Mouse (Mus musculus) stomach, postnatal 0 days (tissue): ENCODE data around the gene Chd1. TPM values are rescaled to one million over a fixed set of nuclear protein-coding genes. Genes with fewer than 3 reads are reported as not detected.
A peak's percentile ranks its signal among the peaks of the same experiment; 100 is the strongest.
"Not testable (repeated sequence)": the region's sequence is repeated elsewhere in the genome, so short reads cannot be mapped to it uniquely, and the experiment has no call there.

Experiments
- ATAC-seq: fragments of 200-750 bp; cut with Nextera tagmentation; 2 replicates; pipeline ENCODE4 v1.8.0; 2017; ENCODE audit not compliant: low FRiP score, low TSS enrichment
- DNase-seq: peaks from one replicate; pipeline ENCODE4 v3.0.0-alpha.2; 2016; ENCODE audit warnings: low spot score
- H3K27ac ChIP-seq: fragments of 300-500 bp; sonication (generic); replicated peaks from 2 replicates; pipeline ENCODE4 v1.5.1; 2014; ENCODE audit warnings: mild to moderate bottlenecking, control low read depth
- H3K27me3 ChIP-seq: fragments of 300-500 bp; sonication (generic); 2 replicates; pipeline ENCODE4 v1.6.1; 2014; ENCODE audit warnings: low read length; ENCODE audit not compliant: control insufficient read depth, insufficient read depth
- H3K36me3 ChIP-seq: fragments of 300-500 bp; sonication (generic); 2 replicates; pipeline ENCODE4 v1.6.1; 2014; ENCODE audit warnings: low read length, mixed read lengths; ENCODE audit not compliant: control insufficient read depth, insufficient read depth
- H3K4me1 ChIP-seq: fragments of 300-500 bp; sonication (generic); replicated peaks from 2 replicates; pipeline ENCODE4 v1.6.1; 2014; ENCODE audit warnings: antibody characterized with exemption; ENCODE audit not compliant: control insufficient read depth, insufficient read depth
- H3K4me2 ChIP-seq: fragments of 300-500 bp; sonication (generic); replicated peaks from 2 replicates; pipeline ENCODE4 v1.6.1; 2014; ENCODE audit warnings: low read depth, mild to moderate bottlenecking, control low read depth, moderate library complexity
- H3K4me3 ChIP-seq: fragments of 300-500 bp; sonication (generic); 2 replicates; pipeline ENCODE4 v1.5.1; 2014; ENCODE audit warnings: low read depth, low read length, control low read depth
- H3K9ac ChIP-seq: fragments of 300-500 bp; sonication (generic); 2 replicates; pipeline ENCODE4 v1.6.1; 2014; ENCODE audit warnings: mild to moderate bottlenecking, low read length, control low read depth, mixed read lengths
- H3K9me3 ChIP-seq: fragments of 300-500 bp; sonication (generic); 2 replicates; pipeline ENCODE4 v1.6.1; 2016; ENCODE audit warnings: low read length; ENCODE audit not compliant: control insufficient read depth
- CTCF ChIP-seq: IDR thresholded peaks from 2 replicates; pipeline ENCODE4 v1.5.1; 2016; ENCODE audit warnings: antibody characterized with exemption, low read depth, mild to moderate bottlenecking, moderate library complexity
- EP300 ChIP-seq: optimal IDR thresholded peaks from 2 replicates; pipeline ENCODE3; 2016; ENCODE audit warnings: antibody characterized with exemption
- WGBS: fragments of 180-500 bp; shearing (Covaris S2); extraction: QIAGEN DNeasy Blood & Tissue Kit; methylation state at CpG from one replicate; pipeline ENCODE4 v1.1.7; 2014; 5-methylcytosine and 5-hydroxymethylcytosine counted together
- polyA plus RNA-seq: library from polyadenylated mRNA; unstranded; fragments of >200 nt; fragmentation: Nextera tagmentation; extraction: Ambion mirVana; gene quantifications from 2 replicates; pipeline ENCODE4 v1.2.1, GENCODE M21; 2015

The Chd1 gene
- polyA plus RNA-seq, 1 experiment from 2014 or later = 13.4 TPM

DNA sequence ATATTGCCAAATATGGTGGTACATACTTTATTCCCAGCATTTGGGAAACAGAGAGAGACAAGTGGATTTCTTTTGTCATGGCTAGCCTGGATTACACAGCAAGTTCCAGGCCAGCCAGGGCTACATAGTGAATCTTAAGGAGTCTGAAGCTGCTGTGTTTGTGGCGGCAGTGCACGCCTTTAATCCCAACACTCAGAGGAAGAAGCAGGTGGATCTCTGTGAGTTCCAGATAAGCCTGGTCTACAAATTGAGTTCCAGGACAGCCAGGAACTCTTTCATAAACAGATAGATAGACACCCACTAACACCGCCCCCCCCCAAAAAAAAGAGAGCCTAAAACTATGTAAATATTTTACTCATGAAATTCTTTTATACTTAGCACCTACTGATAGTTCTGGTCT is 16.1 kb downstream of the Chd1 start:
- H3K9ac ChIP-seq = no peak overlapping the region
- peaks cover under 1% of the 10 kb centered on the region; the same call in 1 of the 2 replicates for H3K36me3 ChIP-seq
- no peak overlapping the region for H3K4me2 ChIP-seq
- no peak overlapping the region for H3K4me3 ChIP-seq
- TF ChIP-seq EP300 = no peak
- TF ChIP-seq CTCF = no peak
- H3K27me3 ChIP-seq = no peaks in the 10 kb centered on the region
- no peaks in the 10 kb centered on the region for H3K9me3 ChIP-seq
- no peak for ATAC-seq
- WGBS = 90% methylated on average over 3 of the region's 3 CpGs
- no peak overlapping the region for H3K27ac ChIP-seq
- H3K4me1 ChIP-seq = no peaks in the 10 kb centered on the region
- no peak for DNase-seq

DNA sequence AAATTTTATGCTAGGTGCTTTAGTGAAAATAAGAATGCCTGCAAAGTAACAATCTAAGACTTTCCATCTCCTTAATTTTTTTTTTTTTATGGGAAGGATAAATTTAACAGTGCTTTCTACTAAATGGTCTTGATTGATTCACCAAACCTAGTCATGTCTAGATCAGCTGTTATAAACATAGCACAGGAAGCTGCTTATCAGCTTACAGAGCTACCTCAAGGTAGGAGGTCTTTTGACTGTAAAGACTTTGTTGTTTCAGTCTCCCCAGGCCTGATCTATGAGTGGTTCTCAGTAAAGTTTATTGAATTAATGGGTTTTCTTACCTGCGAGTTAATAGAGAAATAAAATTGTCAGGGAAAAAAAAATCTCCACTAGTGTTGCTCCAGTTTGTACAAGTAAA is 18.5 kb downstream of the Chd1 start:
- no peak overlapping the region for H3K4me2 ChIP-seq
- no peaks in the 10 kb centered on the region for H3K4me1 ChIP-seq
- H3K9me3 ChIP-seq = no peaks in the 10 kb centered on the region
- TF ChIP-seq EP300 = no peak
- no peak for TF ChIP-seq CTCF
- H3K27ac ChIP-seq = no peak overlapping the region
- no peak for ATAC-seq
- 50% methylated on average over 1 of the region's 1 CpGs for WGBS
- H3K4me3 ChIP-seq = no peak overlapping the region
- no peaks in the 10 kb centered on the region for H3K27me3 ChIP-seq
- DNase-seq = no peak
- H3K9ac ChIP-seq = no peak overlapping the region
- H3K36me3 ChIP-seq = peaks cover 19% of the 10 kb centered on the region

DNA sequence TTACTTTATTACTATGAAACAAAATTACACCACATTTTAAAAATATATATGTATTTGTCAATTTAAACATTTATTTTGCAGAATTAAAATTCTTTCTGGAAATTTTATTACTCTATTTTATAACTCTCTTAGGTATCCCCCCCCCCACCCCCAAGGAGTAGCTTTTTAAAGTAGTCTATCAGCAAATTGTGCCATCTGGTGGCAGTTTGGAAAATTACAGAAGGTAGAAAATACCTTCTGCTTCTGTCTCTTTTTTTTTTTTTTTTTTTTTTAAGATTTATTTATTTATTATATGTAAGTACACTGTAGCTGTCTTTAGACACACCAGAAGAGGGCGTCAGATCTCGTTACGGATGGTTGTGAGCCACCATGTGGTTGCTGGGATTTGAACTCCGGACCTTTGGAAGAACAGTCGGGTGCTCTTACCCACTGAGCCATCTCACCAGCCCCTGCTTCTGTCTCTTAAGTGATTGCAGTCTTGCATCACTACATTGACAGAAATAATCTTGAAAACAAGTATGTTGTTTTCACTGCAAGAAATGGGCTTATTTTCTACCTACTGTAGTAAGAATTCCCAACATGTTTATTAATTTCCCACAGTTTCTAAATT is 19.2 kb downstream of the Chd1 start:
- H3K9me3 ChIP-seq, H3K4me3 ChIP-seq, DNase-seq, H3K27ac ChIP-seq, H3K4me2 ChIP-seq, H3K9ac ChIP-seq, H3K4me1 ChIP-seq, H3K27me3 ChIP-seq, ATAC-seq: not testable (repeated sequence)
- H3K36me3 ChIP-seq = peaks cover 19% of the 10 kb centered on the region
- 98% methylated on average over 2 of the region's 5 CpGs for WGBS
- peak; percentile 66 for TF ChIP-seq CTCF

DNA sequence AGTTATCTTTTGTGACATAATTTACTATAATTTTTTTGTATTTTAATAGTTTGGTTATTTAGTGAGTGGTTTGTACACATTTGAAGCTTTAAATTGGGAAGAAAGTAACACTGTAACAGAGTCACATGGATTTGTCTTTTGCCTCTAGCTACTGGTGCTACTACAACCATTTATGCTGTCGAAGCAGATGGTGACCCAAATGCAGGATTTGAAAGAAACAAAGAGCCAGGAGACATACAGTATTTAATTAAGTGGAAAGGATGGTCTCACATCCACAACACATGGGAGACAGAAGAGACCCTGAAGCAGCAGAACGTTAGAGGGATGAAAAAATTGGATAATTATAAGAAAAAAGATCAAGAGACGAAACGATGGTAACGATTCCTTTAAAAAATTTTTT is 26.9 kb downstream of the Chd1 start:
- Histone ChIP-seq H3K4me1 (no peaks in the 10 kb centered on the region), H3K27ac (no peak overlapping the region), H3K9me3 (no peaks in the 10 kb centered on the region), H3K4me2 (no peak overlapping the region), H3K4me3 (no peak overlapping the region), H3K27me3 (no peaks in the 10 kb centered on the region), H3K36me3 (peaks cover 22% of the 10 kb centered on the region), H3K9ac (no peak overlapping the region)
- DNase-seq = no peak
- no peak for ATAC-seq
- WGBS = 93% methylated on average over 5 of the region's 5 CpGs
- TF ChIP-seq CTCF (no peak), EP300 (no peak)

DNA sequence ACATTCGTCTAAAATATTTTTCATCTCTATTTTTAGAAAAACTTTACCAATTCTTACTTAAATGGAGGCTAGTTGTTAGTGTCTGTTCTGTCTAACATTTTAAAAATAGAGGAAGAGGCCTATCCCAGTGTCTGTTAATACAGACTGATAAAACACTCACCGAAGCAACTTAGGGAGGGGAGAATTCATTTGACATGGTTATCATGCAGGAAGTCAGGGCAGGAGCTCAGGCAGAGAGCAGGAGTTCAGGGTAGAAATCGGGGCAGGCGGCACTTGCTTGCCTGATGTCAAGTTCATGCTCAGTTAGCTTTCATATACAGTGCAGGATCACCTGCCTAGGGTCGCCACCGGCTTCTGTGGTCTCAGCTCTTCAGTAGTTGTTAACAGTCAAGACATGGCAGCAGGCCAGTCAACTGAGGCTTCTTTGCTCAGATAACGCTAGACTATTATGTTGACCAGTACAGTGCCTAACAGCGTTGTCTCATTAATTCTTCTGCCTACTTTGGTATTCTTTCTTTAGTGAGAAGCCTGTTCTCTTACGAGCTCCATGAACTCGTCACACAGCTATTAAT is 32.7 kb downstream of the Chd1 start:
- no peak overlapping the region for H3K27ac ChIP-seq
- TF ChIP-seq EP300 (no peak), CTCF (no peak)
- no peak for DNase-seq
- 91% methylated on average over 10 of the region's 10 CpGs for WGBS
- H3K36me3 ChIP-seq = peaks cover 12% of the 10 kb centered on the region
- no peaks in the 10 kb centered on the region for H3K9me3 ChIP-seq
- no peak overlapping the region for H3K9ac ChIP-seq
- H3K4me1 ChIP-seq = no peaks in the 10 kb centered on the region
- no peaks in the 10 kb centered on the region for H3K27me3 ChIP-seq
- no peak for ATAC-seq
- no peak overlapping the region for H3K4me3 ChIP-seq
- no peak overlapping the region for H3K4me2 ChIP-seq

DNA sequence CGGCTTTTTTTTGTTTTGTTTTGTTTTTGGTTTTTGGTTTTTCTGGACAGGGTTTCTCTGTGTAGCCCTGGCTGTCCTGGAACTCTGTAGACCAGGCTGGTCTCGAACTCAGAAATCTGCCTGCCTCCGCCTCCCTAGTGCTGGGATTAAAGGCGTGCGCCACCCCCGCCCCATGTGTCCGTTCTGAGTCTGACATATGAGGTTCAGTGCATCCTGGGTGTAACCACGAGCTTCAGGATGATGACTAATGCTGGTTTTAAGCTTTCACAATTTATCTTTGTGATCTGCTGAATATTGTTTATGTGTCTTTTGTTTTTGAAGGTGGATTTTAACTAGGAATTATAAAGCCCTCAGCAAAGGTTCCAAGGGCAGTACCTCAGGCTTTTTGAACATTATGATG is 37.1 kb downstream of the Chd1 start:
- no peak for TF ChIP-seq CTCF
- no peak for TF ChIP-seq EP300
- no peaks in the 10 kb centered on the region for H3K27me3 ChIP-seq
- H3K9me3 ChIP-seq = no peaks in the 10 kb centered on the region
- 69% methylated on average over 8 of the region's 8 CpGs for WGBS
- H3K9ac ChIP-seq = no peak overlapping the region
- no peak overlapping the region for H3K4me3 ChIP-seq
- no peak for ATAC-seq
- H3K4me2 ChIP-seq = no peak overlapping the region
- H3K4me1 ChIP-seq = no peaks in the 10 kb centered on the region
- peaks cover 12% of the 10 kb centered on the region for H3K36me3 ChIP-seq
- H3K27ac ChIP-seq = no peak overlapping the region
- no peak for DNase-seq
